Mouse (Mus musculus) lung, postnatal 0 days (tissue): ENCODE measurements around the gene Erc2.
A peak's percentile ranks its signal among the peaks of the same experiment; 100 is the strongest.

Experiments
- CTCF ChIP-seq: IDR thresholded peaks from 2 replicates; pipeline ENCODE4 v1.5.1; 2016; ENCODE audit warnings: antibody characterized with exemption, mild to moderate bottlenecking
- EP300 ChIP-seq: IDR thresholded peaks from 2 replicates; pipeline ENCODE4 v1.6.1; 2016; ENCODE audit warnings: antibody characterized with exemption, mild to moderate bottlenecking, control low read depth

- TF ChIP-seq CTCF (peak; percentile 43), EP300 (no peak)
These were observed 543.5 kb downstream of the Erc2 start for GRCm38 (mm10) chr14:28165621-28166211.
